Mouse (Mus musculus): ENCODE data around the gene Atp8b2. TPM values are rescaled to one million over a fixed set of nuclear protein-coding genes. Genes with fewer than 3 reads are reported as not detected.

Gene Atp8b2
- polyA plus RNA-seq, 1 experiment, result 26.8 TPM

DNA sequence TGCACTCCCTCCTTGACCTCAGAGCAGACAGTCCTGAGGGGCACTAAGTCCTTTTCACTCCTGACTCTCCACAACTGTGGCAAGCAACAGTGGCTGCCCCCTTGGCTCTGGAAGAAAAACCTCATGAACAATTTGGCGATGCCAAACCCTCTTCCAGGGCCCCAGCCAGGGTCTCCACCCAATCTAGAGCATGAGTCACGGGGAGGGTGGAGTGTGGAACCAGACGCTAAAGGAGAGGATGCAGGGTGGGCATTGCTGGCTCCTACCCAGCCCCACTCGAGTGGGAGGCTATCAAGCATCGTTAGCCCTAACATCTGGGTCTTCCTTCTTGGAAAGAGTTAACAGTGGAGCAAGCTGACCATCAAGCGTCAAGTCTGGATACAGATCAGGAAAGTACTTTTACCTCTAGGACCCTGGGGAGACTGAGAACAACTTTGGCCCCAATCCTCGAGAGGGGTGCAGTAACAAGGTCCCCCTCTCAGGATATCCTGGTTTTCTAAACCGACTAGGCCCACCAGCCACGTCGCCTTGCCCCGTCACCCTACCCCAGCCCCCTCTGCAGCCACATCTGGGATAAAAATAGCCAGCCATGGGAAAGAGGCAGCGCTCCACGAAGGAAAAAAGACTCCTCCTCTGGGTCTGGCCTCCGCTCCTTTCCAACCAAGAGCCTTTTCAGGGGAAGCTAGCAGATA is 1.1 kb downstream of the Atp8b2 start:
- no peaks in the 10 kb centered on the region for H3K27me3 ChIP-seq (ENCODE audit: control insufficient read depth, insufficient read depth, low read length, poor library complexity, severe bottlenecking)
- no peaks in the 10 kb centered on the region for H3K36me3 ChIP-seq (ENCODE audit: control insufficient read depth, insufficient read depth, low read length, poor library complexity, severe bottlenecking)
- H3K4me1 ChIP-seq (ENCODE audit: control insufficient read depth, insufficient read depth, low read length), result peaks cover 3% of the 10 kb centered on the region
- no peaks in the 10 kb centered on the region for H3K9me3 ChIP-seq (replicated peaks; ENCODE audit: control insufficient read depth, insufficient read depth, low read length, poor library complexity, severe bottlenecking)
- peak overlapping the region; percentile 99 for H3K4me3 ChIP-seq (ENCODE audit: low read depth, low read length)
- H3K27ac ChIP-seq (ENCODE audit: insufficient read depth, low read length), result no peak overlapping the region
- peak overlapping the region; percentile 81 for H3K9ac ChIP-seq (ENCODE audit: low read depth, poor library complexity, severe bottlenecking)
- TF ChIP-seq CTCF (IDR thresholded peaks at IDR 0.05; ENCODE audit: low read depth, low read length), result no peak
- TF ChIP-seq EP300 (IDR thresholded peaks at IDR 0.05; ENCODE audit: insufficient read depth, low read depth, low read length), result no peak
- TF ChIP-seq POLR2A (IDR thresholded peaks at IDR 0.05; ENCODE audit: insufficient read depth, low read length), result no peak

DNA sequence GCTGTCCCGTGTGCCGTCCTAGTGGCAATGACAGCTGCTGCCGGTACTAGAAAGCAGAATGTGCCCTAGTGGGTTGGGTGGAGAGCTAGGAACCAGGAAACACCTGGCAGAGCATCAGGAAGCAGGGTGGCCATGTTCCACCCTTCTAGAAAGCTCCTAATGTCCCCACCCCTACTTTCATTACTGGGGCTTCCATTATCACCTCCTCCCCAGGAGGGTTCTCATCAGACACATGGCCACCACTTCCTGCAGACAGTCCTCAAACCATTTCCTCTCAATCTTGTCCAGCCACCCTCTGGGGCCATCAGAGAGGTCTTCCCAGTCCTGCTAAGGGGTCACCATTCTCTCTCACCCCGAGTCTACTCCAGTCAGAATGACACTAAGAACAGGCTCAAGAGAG is 1.9 kb downstream of the Atp8b2 start:
- no peak for TF ChIP-seq EP300 (IDR thresholded peaks at IDR 0.05; ENCODE audit: insufficient read depth, low read depth, low read length)
- no peak for TF ChIP-seq CTCF (IDR thresholded peaks at IDR 0.05; ENCODE audit: low read depth, low read length)
- TF ChIP-seq POLR2A (IDR thresholded peaks at IDR 0.05; ENCODE audit: insufficient read depth, low read length), result no peak
- Histone ChIP-seq H3K9ac (ENCODE audit: low read depth, poor library complexity, severe bottlenecking) (no peak overlapping the region), H3K36me3 (ENCODE audit: control insufficient read depth, insufficient read depth, low read length, poor library complexity, severe bottlenecking) (no peaks in the 10 kb centered on the region), H3K9me3 (replicated peaks; ENCODE audit: control insufficient read depth, insufficient read depth, low read length, poor library complexity, severe bottlenecking) (no peaks in the 10 kb centered on the region), H3K4me3 (ENCODE audit: low read depth, low read length) (no peak overlapping the region), H3K4me1 (ENCODE audit: control insufficient read depth, insufficient read depth, low read length) (peaks cover 3% of the 10 kb centered on the region), H3K27me3 (ENCODE audit: control insufficient read depth, insufficient read depth, low read length, poor library complexity, severe bottlenecking) (no peaks in the 10 kb centered on the region), H3K27ac (ENCODE audit: insufficient read depth, low read length) (no peak overlapping the region)

DNA sequence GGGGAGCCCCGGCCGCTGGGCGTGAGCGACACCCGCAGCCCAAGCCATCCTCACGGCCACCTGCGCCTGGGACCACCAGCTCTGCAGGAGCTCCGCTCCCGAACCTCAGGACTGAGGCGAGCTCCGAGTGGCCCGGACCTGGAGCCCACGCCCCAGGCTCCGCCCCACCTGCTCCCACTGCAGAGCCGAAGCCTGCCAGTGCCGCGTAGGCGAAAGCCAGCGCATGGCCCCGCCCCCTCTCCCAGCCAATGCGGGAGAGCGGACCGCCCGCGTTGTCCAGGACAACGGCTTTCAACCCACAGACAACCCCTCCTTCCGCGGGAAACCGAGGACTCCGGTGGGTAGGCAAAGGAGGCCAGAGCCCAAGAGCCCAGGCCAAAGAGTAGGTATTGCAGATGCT is 2.8 kb downstream of the Atp8b2 start:
- Histone ChIP-seq H3K9ac (ENCODE audit: low read depth, poor library complexity, severe bottlenecking) (peak overlapping the region; percentile 53; the same call in 1 of the 2 replicates), H3K27me3 (ENCODE audit: control insufficient read depth, insufficient read depth, low read length, poor library complexity, severe bottlenecking) (no peaks in the 10 kb centered on the region), H3K4me3 (ENCODE audit: low read depth, low read length) (peak overlapping the region; percentile 57), H3K36me3 (ENCODE audit: control insufficient read depth, insufficient read depth, low read length, poor library complexity, severe bottlenecking) (no peaks in the 10 kb centered on the region; the same call in 1 of the 2 replicates), H3K27ac (ENCODE audit: insufficient read depth, low read length) (no peak overlapping the region), H3K4me1 (ENCODE audit: control insufficient read depth, insufficient read depth, low read length) (peaks cover 3% of the 10 kb centered on the region), H3K9me3 (replicated peaks; ENCODE audit: control insufficient read depth, insufficient read depth, low read length, poor library complexity, severe bottlenecking) (no peaks in the 10 kb centered on the region)
- TF ChIP-seq EP300 (IDR thresholded peaks at IDR 0.05; ENCODE audit: insufficient read depth, low read depth, low read length) (no peak), CTCF (IDR thresholded peaks at IDR 0.05; ENCODE audit: low read depth, low read length) (no peak), POLR2A (IDR thresholded peaks at IDR 0.05; ENCODE audit: insufficient read depth, low read length) (no peak)

DNA sequence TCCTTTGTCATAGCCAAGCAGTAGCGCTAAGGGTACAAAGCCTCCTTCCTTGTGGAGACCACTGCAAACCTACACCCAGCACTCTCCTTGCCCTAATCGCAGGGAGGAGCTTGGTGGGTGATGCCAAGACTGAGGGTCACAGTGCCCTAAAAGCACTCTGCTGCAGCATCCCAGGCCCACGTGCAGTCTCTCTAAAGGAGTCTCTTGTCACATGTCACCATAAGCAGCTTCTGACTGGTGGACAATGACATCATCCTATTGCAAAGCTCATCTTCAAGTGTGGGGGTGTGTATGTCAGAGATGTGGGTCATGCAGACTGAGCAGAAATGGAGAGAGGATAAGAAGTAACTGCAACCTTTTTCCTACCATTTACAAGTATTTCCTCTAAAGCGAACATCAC is 3.9 kb downstream of the Atp8b2 start:
- Histone ChIP-seq H3K27ac (ENCODE audit: insufficient read depth, low read length) (no peak overlapping the region), H3K27me3 (ENCODE audit: control insufficient read depth, insufficient read depth, low read length, poor library complexity, severe bottlenecking) (no peaks in the 10 kb centered on the region), H3K9me3 (replicated peaks; ENCODE audit: control insufficient read depth, insufficient read depth, low read length, poor library complexity, severe bottlenecking) (no peaks in the 10 kb centered on the region), H3K4me3 (ENCODE audit: low read depth, low read length) (no peak overlapping the region), H3K4me1 (ENCODE audit: control insufficient read depth, insufficient read depth, low read length) (peaks cover 3% of the 10 kb centered on the region), H3K36me3 (ENCODE audit: control insufficient read depth, insufficient read depth, low read length, poor library complexity, severe bottlenecking) (no peaks in the 10 kb centered on the region; the same call in 1 of the 2 replicates), H3K9ac (ENCODE audit: low read depth, poor library complexity, severe bottlenecking) (no peak overlapping the region)
- no peak for TF ChIP-seq CTCF (IDR thresholded peaks at IDR 0.05; ENCODE audit: low read depth, low read length)
- no peak for TF ChIP-seq POLR2A (IDR thresholded peaks at IDR 0.05; ENCODE audit: insufficient read depth, low read length)
- no peak for TF ChIP-seq EP300 (IDR thresholded peaks at IDR 0.05; ENCODE audit: insufficient read depth, low read depth, low read length)

DNA sequence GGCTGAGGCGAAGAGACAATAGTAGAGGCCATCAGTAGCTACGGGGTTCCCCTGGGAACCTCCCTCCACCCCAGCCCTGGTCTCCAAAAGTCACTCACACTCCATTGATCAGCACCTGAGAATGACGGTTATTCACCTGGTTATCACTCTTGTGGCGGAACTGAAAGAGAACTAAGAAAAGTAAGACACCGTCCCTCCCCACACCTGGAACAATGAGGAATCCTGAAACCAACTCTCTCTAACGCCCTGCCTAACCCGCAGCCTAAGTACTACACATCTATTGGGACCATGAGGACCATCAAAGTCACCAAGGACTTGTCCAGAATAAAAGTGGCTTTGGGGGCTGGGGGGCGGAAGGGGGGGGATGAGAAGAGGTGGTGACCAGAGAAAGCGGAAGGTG is 5.4 kb downstream of the Atp8b2 start:
- Histone ChIP-seq H3K27ac (ENCODE audit: insufficient read depth, low read length) (no peak overlapping the region), H3K9ac (ENCODE audit: low read depth, poor library complexity, severe bottlenecking) (no peak overlapping the region), H3K9me3 (replicated peaks; ENCODE audit: control insufficient read depth, insufficient read depth, low read length, poor library complexity, severe bottlenecking) (no peaks in the 10 kb centered on the region), H3K4me3 (ENCODE audit: low read depth, low read length) (no peak overlapping the region), H3K36me3 (ENCODE audit: control insufficient read depth, insufficient read depth, low read length, poor library complexity, severe bottlenecking) (no peaks in the 10 kb centered on the region; the same call in 1 of the 2 replicates), H3K4me1 (ENCODE audit: control insufficient read depth, insufficient read depth, low read length) (peaks cover 3% of the 10 kb centered on the region), H3K27me3 (ENCODE audit: control insufficient read depth, insufficient read depth, low read length, poor library complexity, severe bottlenecking) (no peaks in the 10 kb centered on the region)
- TF ChIP-seq EP300 (IDR thresholded peaks at IDR 0.05; ENCODE audit: insufficient read depth, low read depth, low read length) (no peak), POLR2A (IDR thresholded peaks at IDR 0.05; ENCODE audit: insufficient read depth, low read length) (no peak), CTCF (IDR thresholded peaks at IDR 0.05; ENCODE audit: low read depth, low read length) (no peak)

DNA sequence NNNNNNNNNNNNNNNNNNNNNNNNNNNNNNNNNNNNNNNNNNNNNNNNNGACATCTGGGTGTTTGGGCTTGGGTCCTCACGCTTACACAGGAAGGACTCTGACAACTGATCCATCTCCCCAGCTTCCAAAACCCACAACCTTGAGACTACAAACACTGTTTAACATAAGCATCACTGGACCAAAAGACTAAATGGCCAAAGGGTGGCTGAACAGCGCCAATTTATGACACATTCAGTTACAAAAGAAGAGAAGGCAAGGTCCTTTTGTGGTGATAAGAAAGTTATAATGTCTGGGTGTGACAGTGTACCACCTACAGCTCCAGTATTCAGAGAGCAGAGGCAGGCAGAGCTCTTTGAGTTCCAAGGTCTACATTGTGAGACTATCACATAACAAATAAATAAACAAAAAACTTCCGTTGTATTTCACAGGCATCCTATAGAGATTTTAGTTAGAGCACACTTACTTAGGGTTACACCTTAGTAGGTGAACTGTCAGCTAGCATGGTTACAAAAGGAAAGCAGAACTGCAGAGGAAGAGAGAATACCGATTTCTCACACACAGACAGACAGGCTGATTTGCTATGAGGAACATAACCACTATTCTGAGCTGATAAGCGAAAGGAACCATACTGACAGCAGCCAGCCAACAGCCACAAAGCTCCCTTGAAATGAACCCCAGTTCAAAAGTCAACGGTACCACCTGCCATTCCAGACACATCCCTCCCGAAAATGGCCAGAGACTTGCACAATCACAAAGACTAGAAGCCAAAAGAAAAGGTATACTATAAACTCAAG is 6.9 kb downstream of the Atp8b2 start:
- Histone ChIP-seq H3K9ac (ENCODE audit: low read depth, poor library complexity, severe bottlenecking) (no peak overlapping the region), H3K4me3 (ENCODE audit: low read depth, low read length) (no peak overlapping the region), H3K9me3 (replicated peaks; ENCODE audit: control insufficient read depth, insufficient read depth, low read length, poor library complexity, severe bottlenecking) (no peaks in the 10 kb centered on the region), H3K36me3 (ENCODE audit: control insufficient read depth, insufficient read depth, low read length, poor library complexity, severe bottlenecking) (no peaks in the 10 kb centered on the region; the same call in 1 of the 2 replicates), H3K27me3 (ENCODE audit: control insufficient read depth, insufficient read depth, low read length, poor library complexity, severe bottlenecking) (no peaks in the 10 kb centered on the region), H3K27ac (ENCODE audit: insufficient read depth, low read length) (no peak overlapping the region), H3K4me1 (ENCODE audit: control insufficient read depth, insufficient read depth, low read length) (no peaks in the 10 kb centered on the region)
- TF ChIP-seq EP300 (IDR thresholded peaks at IDR 0.05; ENCODE audit: insufficient read depth, low read depth, low read length) (no peak), CTCF (IDR thresholded peaks at IDR 0.05; ENCODE audit: low read depth, low read length) (no peak), POLR2A (IDR thresholded peaks at IDR 0.05; ENCODE audit: insufficient read depth, low read length) (no peak)
